Mouse (Mus musculus): ENCODE measurements around the gene Exoc7. TPM values are rescaled to one million over a fixed set of nuclear protein-coding genes. Genes with fewer than 3 reads are reported as not detected.
A peak's percentile ranks its signal among the peaks of the same experiment; 100 is the strongest.

Gene Exoc7
- polyA plus RNA-seq, 1 experiment from 2014 or later = 82.8 TPM

DNA sequence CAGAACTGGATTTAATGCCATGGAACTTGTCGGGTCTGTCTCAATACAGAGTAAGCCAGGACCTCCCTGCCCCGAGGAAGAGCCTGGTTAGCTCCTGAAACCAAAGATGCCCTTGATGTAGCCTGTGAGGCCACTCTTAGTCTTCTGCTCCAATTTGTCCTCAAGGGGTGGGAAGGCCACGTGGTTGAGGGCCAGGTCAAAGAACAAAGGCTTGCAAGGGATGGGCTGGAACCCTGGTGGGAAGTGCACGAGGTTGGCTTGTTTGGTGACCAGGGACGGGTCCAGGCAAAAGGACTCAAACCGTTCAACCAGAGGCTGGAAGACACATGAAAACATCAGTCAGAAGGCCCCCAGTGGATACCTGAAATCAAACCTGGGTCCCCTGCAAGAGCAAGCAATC lies 61.4 kb downstream of the Exoc7 start:
- Histone ChIP-seq H3K9ac (no peak overlapping the region), H3K9me3 (replicated peaks) (no peaks in the 10 kb centered on the region), H3K36me3 (peaks cover 72% of the 10 kb centered on the region), H3K4me3 (no peak overlapping the region), H3K4me2 (replicated peaks) (no peak overlapping the region), H3K27ac (no peak overlapping the region), H3K27me3 (no peaks in the 10 kb centered on the region), H3K4me1 (peaks cover 9% of the 10 kb centered on the region)
- 73% methylated on average over 6 of the region's 6 CpGs for WGBS
- ATAC-seq (ENCODE audit: low FRiP score) = no peak

DNA sequence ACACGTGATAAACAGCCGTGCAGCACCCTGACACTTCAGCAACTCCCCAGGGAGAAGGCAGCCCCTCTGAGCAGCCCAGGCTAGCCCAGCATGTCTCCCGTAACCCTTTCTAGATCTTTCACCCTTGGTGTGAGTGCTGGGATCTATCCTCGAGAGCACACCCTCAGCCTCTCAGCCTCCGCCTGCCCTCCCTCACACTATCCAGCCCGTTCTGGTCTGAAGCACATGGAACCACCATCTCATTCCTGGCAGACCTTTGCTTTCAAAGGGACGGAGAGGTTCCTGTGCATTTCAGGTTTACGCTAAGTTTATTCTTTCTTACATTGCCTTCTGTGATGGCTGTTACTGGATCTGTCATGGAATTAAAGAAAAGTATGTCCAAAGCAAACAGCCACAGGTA lies 62.5 kb downstream of the Exoc7 start:
- ATAC-seq (ENCODE audit: low FRiP score) = no peak
- Histone ChIP-seq H3K9ac (no peak overlapping the region), H3K9me3 (replicated peaks) (no peaks in the 10 kb centered on the region), H3K4me2 (replicated peaks) (no peak overlapping the region), H3K27me3 (no peaks in the 10 kb centered on the region), H3K4me1 (peaks cover 13% of the 10 kb centered on the region), H3K36me3 (peaks cover 61% of the 10 kb centered on the region), H3K4me3 (no peak overlapping the region), H3K27ac (no peak overlapping the region)
- 88% methylated on average over 8 of the region's 8 CpGs for WGBS

DNA sequence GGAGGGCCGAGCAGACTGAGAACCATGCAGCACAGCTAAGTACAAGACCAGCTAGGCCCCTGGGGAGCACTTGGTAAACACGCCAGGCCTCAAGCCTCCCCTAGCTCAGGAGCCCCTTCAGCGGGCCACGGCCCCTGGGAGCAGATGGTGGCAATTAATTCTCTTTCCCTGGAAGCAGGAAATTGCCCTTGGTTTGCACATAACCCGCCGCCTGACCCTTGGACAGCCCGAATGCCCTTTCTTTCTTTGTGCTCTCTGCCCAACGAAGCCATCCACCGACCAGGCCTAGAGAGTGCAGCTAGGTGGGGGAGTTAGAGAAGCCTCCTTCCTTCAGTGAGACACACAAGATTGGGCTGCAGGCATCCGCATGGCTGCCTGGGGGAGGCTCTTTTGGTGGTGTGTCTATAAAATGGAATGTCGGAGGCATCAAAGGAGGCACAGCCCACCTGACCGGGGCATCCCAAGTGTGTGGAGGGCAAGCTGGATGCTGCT lies 65.2 kb downstream of the Exoc7 start:
- H3K4me1 ChIP-seq = peaks cover 17% of the 10 kb centered on the region
- ATAC-seq (ENCODE audit: low FRiP score) = no peak
- H3K27me3 ChIP-seq = peaks cover 20% of the 10 kb centered on the region
- peak overlapping the region; percentile 39 for H3K9ac ChIP-seq
- WGBS = 43% methylated on average over 12 of the region's 12 CpGs
- H3K4me2 ChIP-seq (replicated peaks) = no peak overlapping the region
- peaks cover 33% of the 10 kb centered on the region for H3K36me3 ChIP-seq
- H3K9me3 ChIP-seq (replicated peaks) = no peaks in the 10 kb centered on the region
- H3K27ac ChIP-seq = no peak overlapping the region; the same call in 1 of the 2 replicates
- H3K4me3 ChIP-seq = no peak overlapping the region

DNA sequence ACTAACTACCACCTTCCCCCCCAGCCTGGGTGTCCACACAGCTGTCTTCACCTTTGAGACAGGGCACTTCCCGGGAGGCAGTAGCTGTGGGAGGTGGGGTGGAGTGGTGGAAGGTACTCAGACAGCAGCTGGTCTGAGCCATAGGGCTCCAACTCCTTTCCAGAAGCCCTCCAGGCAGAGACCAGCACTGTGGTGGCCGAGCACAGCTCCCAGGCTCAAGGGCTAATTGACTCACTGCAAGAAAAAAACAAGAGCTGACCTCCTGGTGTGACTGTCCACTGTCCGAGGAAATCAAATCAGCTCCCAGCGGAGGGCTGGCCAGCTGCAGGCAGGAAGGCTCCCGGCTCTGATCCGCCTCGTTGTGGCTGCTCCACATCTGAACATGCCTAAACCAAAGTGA lies 67.2 kb downstream of the Exoc7 start:
- WGBS = 15% methylated on average over 7 of the region's 7 CpGs
- Histone ChIP-seq H3K4me1 (peaks cover 17% of the 10 kb centered on the region), H3K4me2 (replicated peaks) (no peak overlapping the region), H3K4me3 (no peak overlapping the region), H3K36me3 (peaks cover 13% of the 10 kb centered on the region), H3K9ac (no peak overlapping the region), H3K9me3 (replicated peaks) (no peaks in the 10 kb centered on the region), H3K27me3 (peaks cover 33% of the 10 kb centered on the region), H3K27ac (no peak overlapping the region)
- no peak for ATAC-seq (ENCODE audit: low FRiP score)

Other genes starting within 250 kb of the Exoc7 start
- 1.6 and 1.7 TPM in 2 replicates for gene Unc13d, start 229.3 kb downstream of the Exoc7 start, polyA plus RNA-seq (2016; fragmentation: Nextera tagmentation; extraction: Ambion mirVana)
- gene Wbp2, start 220.2 kb downstream of the Exoc7 start, polyA plus RNA-seq (2016; fragmentation: Nextera tagmentation; extraction: Ambion mirVana) = 90.7 and 97.7 TPM in 2 replicates
- gene Trim47, start 180.0 kb downstream of the Exoc7 start, polyA plus RNA-seq (2016; fragmentation: Nextera tagmentation; extraction: Ambion mirVana) = 4.4 and 5.3 TPM in 2 replicates
- 2.2 and 2.3 TPM in 2 replicates for gene Trim65, start 176.1 kb downstream of the Exoc7 start, polyA plus RNA-seq (2016; fragmentation: Nextera tagmentation; extraction: Ambion mirVana)
- 72.7 and 77.8 TPM in 2 replicates for gene Mrpl38, start 168.4 kb downstream of the Exoc7 start, polyA plus RNA-seq (2016; fragmentation: Nextera tagmentation; extraction: Ambion mirVana)
- gene Fbf1, start 139.1 kb downstream of the Exoc7 start, polyA plus RNA-seq (2016; fragmentation: Nextera tagmentation; extraction: Ambion mirVana) = 80.7 and 80.9 TPM in 2 replicates
- gene Ten1, start 108.4 kb downstream of the Exoc7 start, polyA plus RNA-seq (2016; fragmentation: Nextera tagmentation; extraction: Ambion mirVana) = 57.4 and 63.1 TPM in 2 replicates
- 43.8 and 45.9 TPM in 2 replicates for gene Acox1, start 108.2 kb downstream of the Exoc7 start, polyA plus RNA-seq (2016; fragmentation: Nextera tagmentation; extraction: Ambion mirVana)
- gene Evpl, start 69.2 kb downstream of the Exoc7 start, polyA plus RNA-seq (2016; fragmentation: Nextera tagmentation; extraction: Ambion mirVana) = 1.0 and 1.3 TPM in 2 replicates
- gene Srp68, start 33.0 kb downstream of the Exoc7 start, polyA plus RNA-seq (2016; fragmentation: Nextera tagmentation; extraction: Ambion mirVana) = 85.2 and 88.0 TPM in 2 replicates
- gene Galr2, start 26.3 kb downstream of the Exoc7 start, polyA plus RNA-seq (2016; fragmentation: Nextera tagmentation; extraction: Ambion mirVana) = 0.53 and 0.56 TPM in 2 replicates
- 27.2 and 28.2 TPM in 2 replicates for gene Foxj1, start 28.2 kb upstream of the Exoc7 start, polyA plus RNA-seq (2016; fragmentation: Nextera tagmentation; extraction: Ambion mirVana)
- 44.8 and 47.2 TPM in 2 replicates for gene Rnf157, start 105.8 kb upstream of the Exoc7 start, polyA plus RNA-seq (2016; fragmentation: Nextera tagmentation; extraction: Ambion mirVana)
- 46.6 and 50.6 TPM in 2 replicates for gene Ubald2, start 126.9 kb upstream of the Exoc7 start, polyA plus RNA-seq (2016; fragmentation: Nextera tagmentation; extraction: Ambion mirVana)
- gene Qrich2, start 159.0 kb upstream of the Exoc7 start, polyA plus RNA-seq (2016; fragmentation: Nextera tagmentation; extraction: Ambion mirVana) = 0.18 and 0.39 TPM in 2 replicates
- 164 and 179 TPM in 2 replicates for gene Prpsap1, start 187.0 kb upstream of the Exoc7 start, polyA plus RNA-seq (2016; fragmentation: Nextera tagmentation; extraction: Ambion mirVana)
- gene Sphk1, start 223.7 kb upstream of the Exoc7 start, polyA plus RNA-seq (2016; fragmentation: Nextera tagmentation; extraction: Ambion mirVana) = 8.9 and 10.2 TPM in 2 replicates

All from hindbrain, embryonic 12.5 days (tissue).